Mouse (Mus musculus): Measurements from ENCODE around the gene Crocc. TPM values are rescaled to one million over a fixed set of nuclear protein-coding genes. Genes with fewer than 3 reads are reported as not detected.

Crocc gene
- 0.65 TPM for polyA plus RNA-seq (2017; shearing (Covaris generic))

GRCm38 (mm10) chr4:141060426-141061301 is at the start of gene Crocc:
Crocc (minus strand) TSS chr4:141060550.

GRCm38 (mm10) chr4:141088033-141088432 is 27.7 kb upstream of the Crocc start, which contains the start of gene Spata21:
Spata21 (plus strand) TSS chr4:141088333.

GRCm38 (mm10) chr4:141077681-141078509 is 17.5 kb upstream of the Crocc start, which contains the start of gene Necap2:
Necap2 (minus strand) TSS chr4:141078357.

GRCm38 (mm10) chr4:141010118-141010517 is 50.2 kb downstream of the Crocc start, which contains the start of gene Mfap2:
Mfap2 (plus strand) TSS chr4:141010418.

GRCm38 (mm10) chr4:140986711-140987395 is 73.5 kb downstream of the Crocc start, which contains the start of gene Atp13a2:
Atp13a2 (plus strand) TSS chr4:140986873.

Other genes with a start within 250 kb of the Crocc start
- not detected for gene Padi3, start 249.9 kb downstream of the Crocc start, polyA plus RNA-seq (2017; shearing (Covaris generic))
- gene Padi1, start 214.8 kb downstream of the Crocc start, polyA plus RNA-seq (2017; shearing (Covaris generic)), result 0.28 TPM
- 18.4 TPM for gene Padi2, start 154.2 kb downstream of the Crocc start, polyA plus RNA-seq (2017; shearing (Covaris generic))
- gene Sdhb, start 99.3 kb downstream of the Crocc start, polyA plus RNA-seq (2017; shearing (Covaris generic)), result 302 TPM
- gene Atp13a2, start 73.7 kb downstream of the Crocc start, polyA plus RNA-seq (2017; shearing (Covaris generic)), result 12.8 TPM
- gene Mfap2, start 50.1 kb downstream of the Crocc start, polyA plus RNA-seq (2017; shearing (Covaris generic)), result not detected
- 169 TPM for gene Necap2, start 17.8 kb upstream of the Crocc start, polyA plus RNA-seq (2017; shearing (Covaris generic))
- gene Spata21, start 27.8 kb upstream of the Crocc start, polyA plus RNA-seq (2017; shearing (Covaris generic)), result not detected
- 70.2 TPM for gene Szrd1, start 79.2 kb upstream of the Crocc start, polyA plus RNA-seq (2017; shearing (Covaris generic))
- 21.2 TPM for gene Fbxo42, start 87.4 kb upstream of the Crocc start, polyA plus RNA-seq (2017; shearing (Covaris generic))
- gene Rsg1, start 153.4 kb upstream of the Crocc start, polyA plus RNA-seq (2017; shearing (Covaris generic)), result 4.7 TPM
- gene Arhgef19, start 178.9 kb upstream of the Crocc start, polyA plus RNA-seq (2017; shearing (Covaris generic)), result not detected
- not detected for gene Epha2, start 240.7 kb upstream of the Crocc start, polyA plus RNA-seq (2017; shearing (Covaris generic))